Mouse (Mus musculus) cortical plate, adult 2 months (tissue): ENCODE results near the gene Hist2h2ac. TPM values are rescaled to one million over a fixed set of nuclear protein-coding genes. Genes with fewer than 3 reads are reported as not detected.
A peak's percentile ranks its signal among the peaks of the same experiment; 100 is the strongest.
"Not testable (repeated sequence)": the region's sequence is repeated elsewhere in the genome, so short reads cannot be mapped to it uniquely, and the experiment has no call there.

Experiments
- H3K27ac ChIP-seq: fragments of 200-500 bp; 2 replicates; pipeline ENCODE4 v1.5.1; 2012; ENCODE audit warnings: low read length, control low read depth, inconsistent platforms; ENCODE audit not compliant: insufficient read depth
- H3K4me1 ChIP-seq: fragments of 200-500 bp; 2 replicates; pipeline ENCODE4 v1.6.1; 2011; ENCODE audit warnings: low read length; ENCODE audit not compliant: control insufficient read depth, insufficient read depth
- H3K4me3 ChIP-seq: fragments of 200-500 bp; 2 replicates; pipeline ENCODE4 v1.5.1; 2011; ENCODE audit warnings: mild to moderate bottlenecking, low read length, control low read depth; ENCODE audit not compliant: insufficient read depth
- CTCF ChIP-seq: fragments of 200-500 bp; IDR thresholded peaks from 2 replicates; pipeline ENCODE4 v1.5.1; 2011; ENCODE audit warnings: mild to moderate bottlenecking, control low read depth, low read length; ENCODE audit not compliant: insufficient read depth; ENCODE audit errors: extremely low read depth
- POLR2A ChIP-seq: fragments of 200-500 bp; IDR thresholded peaks from 2 replicates; pipeline ENCODE4 v1.6.1; 2011; ENCODE audit warnings: mild to moderate bottlenecking, low read length, control low read depth; ENCODE audit not compliant: insufficient read depth; ENCODE audit errors: extremely low read depth
- polyA plus RNA-seq: library from polyadenylated mRNA; depleted of rRNA; stranded (reverse); fragments of >200 nt; gene quantifications from 2 replicates; pipeline ENCODE4 v1.2.3, GENCODE M21; 2012

Hist2h2ac gene
- polyA plus RNA-seq, 1 experiment, result 4.6 TPM

GRCm38 (mm10) chr3:96230910-96231757 lies 10.5 kb upstream of the Hist2h2ac start:
- H3K4me1 ChIP-seq, result no peaks in the 10 kb centered on the region
- H3K27ac ChIP-seq, result no peak overlapping the region
- H3K4me3 ChIP-seq, result no peak overlapping the region
- TF ChIP-seq POLR2A (no peak), CTCF (no peak)

- no peak overlapping the region for H3K4me3 ChIP-seq
Observed at GRCm38 (mm10) chr3:96230404-96230803, 9.7 kb upstream of the Hist2h2ac start.

GRCm38 (mm10) chr3:96228828-96229227 lies 8.1 kb upstream of the Hist2h2ac start:
- no peak overlapping the region for H3K4me3 ChIP-seq
- no peak overlapping the region for H3K27ac ChIP-seq
- TF ChIP-seq CTCF, result no peak
- H3K4me1 ChIP-seq, result no peaks in the 10 kb centered on the region

More at GRCm38 (mm10) chr3:96230404-96230803, 9.7 kb upstream of the Hist2h2ac start:
- Histone ChIP-seq H3K4me1 (no peaks in the 10 kb centered on the region), H3K27ac (no peak overlapping the region)
- TF ChIP-seq POLR2A, result no peak
- no peak for TF ChIP-seq CTCF

GRCm38 (mm10) chr3:96226695-96227648 lies 6.3 kb upstream of the Hist2h2ac start:
- H3K27ac ChIP-seq, result no peak overlapping the region
- H3K4me1 ChIP-seq, result peaks cover 2% of the 10 kb centered on the region; the same call in 1 of the 2 replicates
- H3K4me3 ChIP-seq, result no peak overlapping the region
- TF ChIP-seq POLR2A (no peak), CTCF (no peak)

GRCm38 (mm10) chr3:96225421-96225820 lies 4.7 kb upstream of the Hist2h2ac start:
- no peak for TF ChIP-seq CTCF
- no peak for TF ChIP-seq POLR2A
- Histone ChIP-seq H3K4me3 (no peak overlapping the region), H3K4me1 (peaks cover 3% of the 10 kb centered on the region; the same call in 1 of the 2 replicates), H3K27ac (no peak overlapping the region)

- Histone ChIP-seq H3K27ac (no peak overlapping the region), H3K4me3 (no peak overlapping the region), H3K4me1 (peaks cover 3% of the 10 kb centered on the region; the same call in 1 of the 2 replicates)
- no peak for TF ChIP-seq CTCF
Observed at GRCm38 (mm10) chr3:96222774-96223173, 2.1 kb upstream of the Hist2h2ac start.

- H3K4me3 ChIP-seq, result peak overlapping the region; percentile 69
- no peak for TF ChIP-seq CTCF
- peak overlapping the region; percentile 85 for H3K27ac ChIP-seq
Observed at GRCm38 (mm10) chr3:96221640-96222038, 959 bp upstream of the Hist2h2ac start.

GRCm38 (mm10) chr3:96220131-96220764 lies 432 bp downstream of the Hist2h2ac start:
- H3K4me3 ChIP-seq, result peak overlapping the region; percentile 69
- H3K4me1 ChIP-seq, result not testable (repeated sequence)
- H3K27ac ChIP-seq, result peak overlapping the region; percentile 94

More at GRCm38 (mm10) chr3:96221640-96222038, 959 bp upstream of the Hist2h2ac start:
- H3K4me1 ChIP-seq, result peaks cover 3% of the 10 kb centered on the region; the same call in 1 of the 2 replicates

- Histone ChIP-seq H3K4me3 (peak within 1 kb of the TSS; percentile 69), H3K27ac (peak within 1 kb of the TSS; percentile 94), H3K4me1 (peaks cover 3% of the 10 kb centered on the region; the same call in 1 of the 2 replicates)
- TF ChIP-seq POLR2A (peak; percentile 78), CTCF (no peak)
Observed at GRCm38 (mm10) chr3:96219661-96220130, 984 bp downstream of the Hist2h2ac start, which contains the start of the genes Bola1 and Hist2h2ab. Bola1 (minus strand) TSS chr3:96219709. Hist2h2ab (plus strand) TSS chr3:96219865.

- Histone ChIP-seq H3K4me3 (peak overlapping the region; percentile 69), H3K27ac (peak overlapping the region; percentile 51), H3K4me1 (peaks cover 3% of the 10 kb centered on the region; the same call in 1 of the 2 replicates)
- TF ChIP-seq CTCF (no peak), POLR2A (no peak)
Observed at GRCm38 (mm10) chr3:96219191-96219641, 1.5 kb downstream of the Hist2h2ac start.
